Mouse (Mus musculus): Measurements from ENCODE around the gene Tspear.
"Not testable (repeated sequence)": the region's sequence is repeated elsewhere in the genome, so short reads cannot be mapped to it uniquely, and the experiment has no call there.

The Tspear gene

GRCm38 (mm10) chr10:77713734-77714133, 27.4 kb downstream of the Tspear start:
- no peak for DNase-seq

- DNase-seq = no peak
Measured at GRCm38 (mm10) chr10:77715507-77715906, 29.1 kb downstream of the Tspear start, which contains the start of gene Gm10142. Gene Gm10142 (plus strand): TSS chr10:77715807.

GRCm38 (mm10) chr10:77720299-77720698, 33.9 kb downstream of the Tspear start, which contains the start of gene Krtap12-1:
Gene Krtap12-1 (plus strand): TSS chr10:77720599.
- not testable (repeated sequence) for DNase-seq

- DNase-seq = no peak
Measured at GRCm38 (mm10) chr10:77724855-77725254, 38.5 kb downstream of the Tspear start.

GRCm38 (mm10) chr10:77726186-77726585, 39.8 kb downstream of the Tspear start, which contains the start of gene Gm10100:
Gene Gm10100 (plus strand): TSS chr10:77726486.
- DNase-seq = no peak

GRCm38 (mm10) chr10:77728280-77728679, 41.9 kb downstream of the Tspear start:
- no peak for DNase-seq

- DNase-seq = no peak
Measured at GRCm38 (mm10) chr10:77729241-77729640, 42.9 kb downstream of the Tspear start.

- DNase-seq = no peak
Measured at GRCm38 (mm10) chr10:77735928-77736327, 49.6 kb downstream of the Tspear start.

- DNase-seq = no peak
Measured at GRCm38 (mm10) chr10:77738929-77739328, 52.6 kb downstream of the Tspear start.

GRCm38 (mm10) chr10:77741924-77742688, 55.7 kb downstream of the Tspear start, which contains the start of gene Gm18596:
Gene Gm18596 (minus strand): TSS chr10:77742638.
- not testable (repeated sequence) for DNase-seq

- DNase-seq = not testable (repeated sequence)
Measured at GRCm38 (mm10) chr10:77750686-77751085, 64.3 kb downstream of the Tspear start.

GRCm38 (mm10) chr10:77751254-77751653, 64.9 kb downstream of the Tspear start, which contains the start of gene Gm9736:
Gene Gm9736 (minus strand): TSS chr10:77751354.
- DNase-seq = not testable (repeated sequence)

- DNase-seq = not testable (repeated sequence)
Measured at GRCm38 (mm10) chr10:77752312-77752711, 65.9 kb downstream of the Tspear start.

- no peak for DNase-seq
Measured at GRCm38 (mm10) chr10:77753448-77753847, 67.1 kb downstream of the Tspear start.

GRCm38 (mm10) chr10:77759582-77759981, 73.2 kb downstream of the Tspear start, which contains the start of gene Gm3233:
Gene Gm3233 (minus strand): TSS chr10:77759682.
- DNase-seq = not testable (repeated sequence)

- DNase-seq = no peak
Measured at GRCm38 (mm10) chr10:77769727-77770126, 83.4 kb downstream of the Tspear start.

- DNase-seq = not testable (repeated sequence)
Measured at GRCm38 (mm10) chr10:77771225-77771624, 84.9 kb downstream of the Tspear start, which contains the start of gene Gm3238. Gene Gm3238 (minus strand): TSS chr10:77771325.

- not testable (repeated sequence) for DNase-seq
Measured at GRCm38 (mm10) chr10:77772142-77772541, 85.8 kb downstream of the Tspear start.

- DNase-seq = not testable (repeated sequence)
Measured at GRCm38 (mm10) chr10:77776844-77777243, 90.5 kb downstream of the Tspear start, which contains the start of gene Gm7138. Gene Gm7138 (minus strand): TSS chr10:77776944.

GRCm38 (mm10) chr10:77782442-77782841, 96.1 kb downstream of the Tspear start, which contains the start of gene Gm3250:
Gene Gm3250 (minus strand): TSS chr10:77782542.
- not testable (repeated sequence) for DNase-seq

GRCm38 (mm10) chr10:77783396-77783795, 97.0 kb downstream of the Tspear start:
- DNase-seq = not testable (repeated sequence)

- not testable (repeated sequence) for DNase-seq
Measured at GRCm38 (mm10) chr10:77787876-77788275, 101.5 kb downstream of the Tspear start, which contains the start of gene Gm7137. Gene Gm7137 (minus strand): TSS chr10:77788200.

- DNase-seq = no peak
Measured at GRCm38 (mm10) chr10:77788621-77789020, 102.3 kb downstream of the Tspear start.

- DNase-seq = no peak
Measured at GRCm38 (mm10) chr10:77794976-77795375, 108.6 kb downstream of the Tspear start, which contains the start of gene Gm9639. Gene Gm9639 (minus strand): TSS chr10:77795076.
